Mouse (Mus musculus): ENCODE results near the gene Plpp6.
A peak's percentile ranks its signal among the peaks of the same experiment; 100 is the strongest.

Plpp6 gene

DNA sequence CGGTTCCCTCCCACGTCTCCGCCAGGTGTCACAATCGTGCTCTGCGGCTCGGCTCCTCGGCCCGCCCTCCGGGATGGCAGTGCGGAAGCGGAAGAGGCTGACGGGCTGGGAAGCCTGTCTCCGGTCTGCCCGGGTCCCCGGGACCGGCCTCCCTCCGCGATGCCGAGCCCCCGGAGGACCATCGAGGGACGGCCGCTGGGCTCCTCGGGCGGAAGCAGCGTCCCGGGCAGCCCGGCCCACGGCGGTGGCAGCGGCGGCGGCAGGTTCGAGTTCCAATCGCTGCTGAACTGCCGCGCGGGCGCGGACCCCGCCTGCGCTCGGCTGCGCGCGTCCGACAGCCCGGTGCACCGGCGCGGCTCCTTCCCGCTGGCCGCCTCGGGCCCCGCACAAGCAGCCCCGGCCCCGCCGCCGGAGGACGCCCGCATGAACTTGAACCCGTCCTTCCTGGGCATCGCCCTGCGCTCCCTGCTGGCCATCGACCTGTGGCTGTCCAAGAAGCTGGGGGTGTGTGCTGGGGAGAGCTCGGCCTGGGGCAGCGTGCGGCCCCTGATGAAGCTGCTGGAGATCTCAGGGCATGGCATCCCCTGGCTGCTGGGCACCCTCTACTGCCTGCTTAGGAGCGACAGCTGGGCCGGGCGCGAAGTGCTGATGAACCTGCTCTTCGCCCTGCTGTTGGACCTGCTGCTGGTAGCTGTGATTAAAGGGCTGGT lies at the start of gene Plpp6:
Gene Plpp6, plus strand, starts transcription at position 112 of the 710 bp plus-strand sequence.
- peak; percentile 88 for DNase-seq (ENCODE audit: low spot score)

DNA sequence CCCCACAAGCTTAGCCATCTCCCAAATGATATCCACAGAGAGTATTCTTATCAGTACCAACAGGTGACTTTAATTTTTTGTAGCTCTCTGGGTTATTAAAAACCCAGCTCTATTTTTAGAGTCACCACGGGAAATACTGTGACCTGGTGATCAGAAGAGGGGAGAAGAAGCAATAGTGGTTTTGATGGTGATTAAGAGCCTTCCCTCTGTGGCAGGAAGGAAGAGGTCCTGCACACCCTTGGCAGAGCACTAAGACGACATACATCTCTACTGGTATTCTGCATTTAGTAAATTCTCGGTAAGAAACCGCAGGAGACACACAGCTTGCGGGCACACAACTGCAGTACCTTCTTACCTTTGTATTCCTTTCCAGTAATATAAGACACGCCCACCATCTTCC lies 49.2 kb upstream of the Plpp6 start:
- DNase-seq (ENCODE audit: low spot score): no peak

DNA sequence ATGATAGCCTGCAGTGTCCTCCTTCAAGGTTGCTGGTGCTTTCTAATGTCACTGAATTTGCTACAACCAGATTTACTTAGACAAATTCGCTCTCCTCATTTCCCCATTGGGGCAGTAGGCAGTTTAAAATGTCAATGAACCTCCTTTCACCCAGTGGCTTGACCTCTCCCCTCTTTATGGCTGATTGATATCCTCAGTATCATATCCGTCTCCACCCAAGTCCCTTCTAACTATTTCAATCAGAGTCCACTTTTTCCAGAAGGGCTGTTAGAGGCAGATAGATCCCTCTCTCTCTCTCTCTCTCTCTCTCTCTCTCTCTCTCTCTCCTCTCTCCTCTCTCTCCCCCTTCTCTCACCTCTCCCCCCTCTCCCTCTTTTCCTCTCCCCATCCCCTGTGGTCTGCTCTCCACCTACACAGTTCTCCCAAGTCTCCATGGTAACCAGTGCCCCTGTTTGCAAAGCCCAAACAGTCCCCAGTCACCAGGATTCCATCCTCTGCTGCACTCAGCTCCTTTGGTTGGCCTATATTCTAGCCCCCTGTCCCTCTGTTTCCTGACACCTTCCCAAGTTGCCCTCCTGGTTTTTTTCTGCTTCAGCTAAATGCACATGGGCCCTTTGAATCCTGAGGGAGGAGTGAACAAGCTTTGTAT lies 48.0 kb upstream of the Plpp6 start:
- DNase-seq (ENCODE audit: low spot score): no peak

DNA sequence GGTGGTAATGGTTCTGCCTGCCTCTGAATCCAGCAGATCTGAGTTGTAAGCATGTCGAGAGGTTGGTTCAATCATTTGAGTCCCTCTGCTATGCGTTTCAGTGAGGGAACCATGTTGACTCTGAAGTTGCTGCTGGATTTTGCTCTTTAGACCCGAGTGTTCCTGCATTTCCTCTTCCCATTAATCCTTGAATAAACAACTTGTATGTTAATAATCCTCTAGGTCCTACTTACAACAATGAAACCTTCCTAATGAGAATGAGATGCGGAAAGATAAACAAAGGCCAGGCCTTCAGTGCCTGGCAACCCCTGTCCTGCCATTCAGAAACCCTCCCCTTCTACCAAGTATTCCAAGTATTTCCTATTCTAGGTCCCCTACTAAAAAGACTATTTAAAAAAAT lies 47.3 kb upstream of the Plpp6 start:
- no peak for DNase-seq (ENCODE audit: low spot score)

DNA sequence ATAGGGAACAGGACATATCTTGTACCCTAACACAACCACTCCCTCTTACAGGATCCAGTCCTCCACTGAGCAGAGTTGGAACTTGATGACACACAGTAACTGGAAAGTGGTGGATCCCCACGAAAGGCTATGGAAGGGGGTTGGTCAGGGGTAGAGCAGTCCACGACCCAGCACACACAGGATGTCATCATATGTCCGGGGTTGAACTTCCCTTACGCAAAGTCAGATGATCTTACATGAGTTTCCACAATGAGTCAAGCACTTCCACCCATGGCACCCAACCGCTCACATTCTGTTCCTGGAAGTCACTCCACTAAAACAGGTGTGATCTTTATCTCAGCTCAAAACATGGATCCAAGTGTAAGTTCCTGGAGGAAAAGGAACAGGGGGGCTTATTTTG lies 45.9 kb upstream of the Plpp6 start:
- no peak for DNase-seq (ENCODE audit: low spot score)

DNA sequence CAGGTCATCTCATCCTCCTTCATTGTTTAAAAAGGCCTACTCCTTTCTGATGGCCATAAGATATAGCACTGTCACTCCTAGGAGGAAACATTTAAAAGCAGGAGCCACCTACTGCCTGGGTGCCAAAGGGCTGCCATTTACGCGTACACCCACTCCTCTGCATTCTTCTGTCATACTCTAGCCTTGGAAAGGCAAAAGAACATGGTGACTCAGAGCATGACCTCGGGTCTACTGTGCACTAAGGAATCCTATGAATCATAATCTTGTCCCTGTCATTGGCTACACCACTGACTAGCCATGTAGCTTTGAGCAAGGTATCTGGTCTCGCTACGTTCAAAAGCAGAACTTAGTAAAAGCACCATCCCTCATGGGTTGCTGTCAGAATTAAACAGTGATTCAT lies 37.4 kb upstream of the Plpp6 start:
- DNase-seq (ENCODE audit: low spot score): no peak

DNA sequence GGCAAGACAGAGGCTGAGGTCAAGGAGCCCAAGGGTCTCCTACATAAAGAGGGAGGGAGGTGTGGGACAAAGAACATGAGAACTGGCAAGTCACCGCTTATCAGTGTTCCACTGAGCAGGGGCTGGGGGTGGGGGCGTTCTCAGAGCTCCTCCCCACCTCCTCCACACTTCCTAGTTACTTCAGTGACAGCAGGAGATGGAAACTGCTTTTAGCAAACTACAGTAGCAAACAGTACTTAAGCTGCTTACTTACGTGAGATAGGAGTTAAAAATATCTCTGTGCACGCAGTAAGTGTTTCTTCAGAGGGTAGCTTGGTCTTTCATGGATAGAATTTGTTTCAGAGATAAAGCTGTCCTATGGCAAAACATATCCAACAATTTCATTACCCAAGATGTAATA lies 36.4 kb upstream of the Plpp6 start:
- DNase-seq (ENCODE audit: low spot score): no peak

DNA sequence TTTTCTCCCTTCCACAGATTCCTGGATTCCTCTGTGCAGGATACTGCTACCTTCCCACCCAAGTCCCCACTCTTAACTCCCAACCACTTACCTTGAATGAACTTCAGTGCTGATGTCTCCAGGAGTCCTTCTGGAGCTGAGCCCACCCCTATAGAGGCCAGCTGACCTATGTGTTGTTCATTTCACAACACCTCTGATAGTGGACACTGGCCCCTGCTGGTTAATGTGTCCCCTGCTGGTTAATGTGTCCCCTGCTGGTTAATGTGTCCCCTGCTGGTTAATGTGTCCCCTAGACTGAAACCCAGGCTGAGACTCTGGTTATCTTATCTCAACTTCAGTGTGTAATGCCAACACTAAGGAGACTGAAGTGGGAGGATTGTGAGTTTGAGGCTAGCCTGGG lies 34.7 kb upstream of the Plpp6 start:
- DNase-seq (ENCODE audit: low spot score): no peak

DNA sequence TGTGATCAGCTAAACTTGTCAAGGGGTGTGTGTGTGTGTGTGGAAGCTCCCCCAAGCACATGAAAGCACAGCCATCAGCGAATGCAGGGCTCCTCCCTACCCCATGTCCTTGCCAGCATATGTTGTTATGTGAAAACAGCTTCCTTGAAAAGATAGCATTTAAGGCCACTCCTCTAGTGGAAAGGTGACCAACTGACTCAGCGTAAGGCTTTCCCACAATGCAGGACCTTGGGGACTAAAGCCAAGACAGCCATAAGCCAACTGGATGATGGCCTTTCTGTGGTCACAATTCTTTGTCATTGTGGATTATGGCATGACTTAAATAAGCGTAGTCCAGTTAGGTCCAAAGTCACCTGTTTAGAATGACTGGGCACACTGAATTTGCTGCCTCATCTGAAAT lies 28.9 kb upstream of the Plpp6 start:
- no peak for DNase-seq (ENCODE audit: low spot score)

DNA sequence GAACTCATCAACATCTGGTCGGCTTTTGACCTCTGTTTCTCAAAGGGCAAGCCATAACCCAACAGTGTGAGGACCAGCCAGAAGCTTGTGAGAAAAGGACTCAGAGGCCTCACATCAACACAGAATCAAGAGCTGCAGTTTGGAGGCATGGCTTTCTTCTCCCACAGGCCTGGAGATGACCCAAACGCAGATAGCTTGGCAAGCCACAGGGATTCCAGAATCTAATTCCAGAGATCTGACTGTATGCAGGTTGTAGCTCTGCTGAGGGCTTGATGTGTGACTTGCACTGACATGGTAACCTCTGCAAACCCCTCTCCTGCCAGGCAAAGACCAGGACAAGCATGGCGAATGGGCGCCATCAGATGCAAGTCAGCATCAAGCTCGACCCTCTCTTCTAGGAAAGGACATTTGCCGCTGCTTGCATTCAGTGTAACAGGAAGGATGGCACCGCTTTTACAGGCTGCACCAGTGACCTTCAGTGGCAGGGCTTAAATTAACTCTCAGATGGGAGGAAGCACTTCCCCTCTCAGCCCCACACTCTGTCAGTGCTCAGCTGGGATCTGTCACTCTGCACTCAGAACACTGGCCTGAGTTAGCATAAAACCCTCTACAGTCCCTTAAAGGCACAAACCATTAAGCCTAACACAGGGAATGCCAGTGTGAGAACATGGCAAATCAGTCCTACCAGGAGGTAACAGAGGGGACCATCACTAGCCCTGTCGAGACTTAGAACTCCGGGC lies 23.4 kb upstream of the Plpp6 start:
- peak; percentile 15 for DNase-seq (ENCODE audit: low spot score)

DNA sequence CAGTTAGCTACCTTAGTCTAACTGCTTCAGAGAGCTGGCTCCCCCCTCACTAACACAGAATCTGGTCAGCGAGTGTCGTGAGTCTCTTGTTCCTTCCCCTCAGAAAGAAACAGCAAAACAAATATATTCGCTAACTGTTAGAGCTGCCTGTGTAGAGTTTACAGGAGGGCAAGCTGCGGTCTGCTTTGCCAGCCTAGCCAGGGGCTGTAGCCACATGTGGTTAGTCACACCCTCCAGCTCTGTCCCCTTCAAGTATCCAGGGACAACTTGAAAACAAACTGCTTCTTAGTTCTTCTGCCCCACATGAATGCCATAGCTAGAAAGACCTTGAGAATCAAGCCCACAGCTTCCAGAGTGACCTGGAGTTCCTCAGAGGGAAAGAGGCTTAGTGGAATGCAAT lies 22.5 kb upstream of the Plpp6 start:
- DNase-seq (ENCODE audit: low spot score): no peak

DNA sequence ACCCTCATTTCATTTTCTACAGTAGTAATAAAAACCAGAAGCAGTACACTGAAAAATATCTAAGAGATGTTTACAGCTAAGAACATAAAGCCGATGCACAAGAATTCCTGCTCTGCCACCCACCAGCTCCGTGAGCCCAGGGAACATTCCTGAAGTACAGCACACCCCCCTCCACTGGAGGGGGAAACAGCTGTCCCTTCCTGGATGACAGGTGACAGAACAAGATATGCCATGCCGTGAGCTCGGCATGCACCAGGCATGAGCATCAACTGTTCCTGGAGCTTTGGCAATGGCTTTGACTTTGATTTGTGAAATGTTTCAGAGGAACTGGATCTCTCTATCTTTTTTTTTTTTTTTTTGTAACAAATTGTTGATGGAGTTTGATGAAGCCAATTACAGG lies 17.0 kb upstream of the Plpp6 start:
- DNase-seq (ENCODE audit: low spot score): no peak

DNA sequence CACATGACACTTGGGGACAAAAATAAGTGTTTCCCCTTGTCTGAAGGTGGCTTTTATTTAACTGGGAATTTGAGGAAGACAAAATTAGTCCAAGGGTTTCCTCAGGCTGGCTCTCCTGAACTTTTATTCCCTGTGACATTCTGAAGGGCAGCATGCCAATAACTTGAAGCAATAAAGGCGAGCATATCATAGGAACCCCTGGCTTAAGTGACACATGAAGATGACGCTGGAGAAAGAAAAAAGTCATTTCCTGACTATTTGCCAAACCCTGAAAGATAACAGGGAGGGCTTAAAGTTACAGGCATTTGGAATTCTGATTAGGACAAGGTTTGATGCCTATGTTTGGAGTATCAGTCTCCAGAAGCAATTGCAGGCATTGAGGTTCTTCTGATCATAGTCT lies 16.4 kb upstream of the Plpp6 start:
- no peak for DNase-seq (ENCODE audit: low spot score)

DNA sequence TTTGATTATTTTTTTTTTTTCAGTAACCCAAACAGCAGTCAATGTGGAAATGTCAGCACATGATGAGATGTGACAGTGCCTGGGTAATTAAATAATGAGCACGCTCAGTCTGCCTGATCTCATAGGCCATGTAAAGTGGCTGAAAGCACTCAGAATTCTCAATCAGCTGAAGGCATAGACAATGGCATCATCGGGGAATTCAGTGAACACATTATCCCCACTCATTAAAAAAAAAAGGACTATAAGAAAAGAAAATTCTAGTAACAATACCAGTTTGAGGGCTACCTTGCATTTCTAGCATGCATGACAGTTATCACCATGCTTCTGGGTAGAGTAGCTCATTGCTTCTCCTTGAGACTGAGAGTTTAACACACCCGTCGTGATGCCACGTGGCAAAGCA lies 12.5 kb upstream of the Plpp6 start:
- no peak for DNase-seq (ENCODE audit: low spot score)

DNA sequence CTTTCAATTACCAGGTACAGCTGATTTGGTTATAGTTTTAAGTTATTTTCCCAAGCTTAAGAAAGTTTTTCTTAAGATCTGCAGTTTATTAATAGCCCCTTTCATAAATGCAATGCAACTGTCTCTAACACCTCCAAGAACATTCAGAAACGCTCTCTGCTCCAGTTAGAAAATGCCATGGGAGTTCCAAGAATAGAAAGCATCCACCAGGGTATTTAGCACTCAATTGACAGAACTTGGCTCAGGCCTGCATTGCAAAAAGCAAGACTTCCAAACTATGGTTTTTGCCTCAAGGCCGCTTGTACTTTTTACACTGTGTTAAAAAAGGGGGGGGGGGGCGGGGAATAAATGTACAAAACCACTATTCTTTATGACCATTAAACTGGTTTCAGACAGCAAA lies 640 bp upstream of the Plpp6 start:
- no peak for DNase-seq (ENCODE audit: low spot score)

DNA sequence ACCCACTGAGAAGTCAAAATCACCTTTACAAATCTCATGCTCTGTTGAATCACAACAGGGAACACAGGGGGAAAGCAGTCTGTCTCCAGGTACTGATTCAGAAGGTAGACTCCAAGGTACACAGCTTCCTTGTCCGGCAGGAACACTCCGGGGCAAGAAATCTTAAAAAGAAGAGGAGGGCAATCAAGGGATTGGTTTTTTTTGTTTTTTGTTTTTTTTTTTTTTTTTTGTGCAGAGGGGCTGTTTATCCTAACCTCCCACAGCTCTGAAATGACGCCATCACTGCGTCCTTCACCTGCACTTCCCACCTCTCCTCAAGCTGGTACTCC lies 276 bp upstream of the Plpp6 start:
- DNase-seq (ENCODE audit: low spot score): no peak

DNA sequence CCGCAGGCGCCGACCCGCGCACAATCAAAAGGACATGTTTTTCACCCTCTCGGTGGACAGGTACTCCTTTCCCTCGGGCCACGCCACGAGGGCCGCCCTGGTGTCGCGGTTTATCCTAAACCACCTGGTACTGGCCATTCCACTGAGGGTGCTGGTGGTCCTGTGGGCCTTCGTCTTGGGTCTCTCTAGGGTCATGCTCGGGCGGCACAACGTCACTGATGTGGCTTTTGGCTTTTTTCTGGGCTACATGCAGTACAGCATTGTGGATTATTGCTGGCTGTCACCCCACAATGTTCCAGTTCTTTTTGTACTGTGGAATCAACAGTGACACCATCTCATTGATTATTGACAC lies 775 bp downstream of the Plpp6 start:
- no peak for DNase-seq (ENCODE audit: low spot score)

DNA sequence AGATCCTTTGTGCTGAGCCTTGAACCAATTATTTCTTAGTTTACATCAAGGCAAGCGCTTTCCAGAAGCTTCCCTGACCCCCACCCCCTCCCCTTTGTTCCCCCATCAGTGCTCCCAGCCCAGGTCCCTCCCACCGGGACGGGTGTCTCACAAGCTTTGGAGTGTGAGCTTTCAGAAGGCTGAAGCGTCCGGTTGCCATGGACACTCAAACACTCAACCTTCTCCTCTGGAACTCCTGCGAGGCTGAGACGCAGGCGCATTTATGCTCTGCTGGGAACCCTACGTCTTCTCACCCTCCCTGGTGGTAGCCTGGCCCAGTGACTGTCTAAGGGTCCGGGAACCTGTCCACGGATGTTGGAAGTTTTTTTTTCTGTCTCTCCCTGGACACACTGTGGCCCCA lies 3.9 kb downstream of the Plpp6 start, which contains the start of gene 4430402I18Rik:
Gene 4430402I18Rik, minus strand, starts transcription at position 149 of the 400 bp plus-strand sequence.
- DNase-seq (ENCODE audit: low spot score): no peak

DNA sequence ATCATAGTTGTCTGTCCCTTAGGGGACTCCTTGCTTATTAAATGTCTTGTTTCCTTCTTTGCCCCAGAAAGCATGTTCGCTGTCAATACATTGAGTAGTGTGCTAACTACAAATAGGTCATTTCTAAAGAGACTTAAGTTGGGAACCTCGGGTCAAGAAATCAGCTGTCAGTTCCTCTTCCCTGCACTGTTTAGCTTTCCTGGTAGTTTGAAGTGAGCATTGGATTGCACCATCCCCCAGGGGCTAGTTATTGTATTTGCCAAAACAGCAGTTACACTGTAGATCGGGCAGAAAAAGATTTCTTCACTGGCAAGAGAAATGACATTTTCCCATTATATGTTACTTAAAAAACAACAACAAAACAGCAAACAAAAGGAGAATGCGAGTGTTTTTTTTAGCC lies 4.4 kb downstream of the Plpp6 start:
- DNase-seq (ENCODE audit: low spot score): no peak

DNA sequence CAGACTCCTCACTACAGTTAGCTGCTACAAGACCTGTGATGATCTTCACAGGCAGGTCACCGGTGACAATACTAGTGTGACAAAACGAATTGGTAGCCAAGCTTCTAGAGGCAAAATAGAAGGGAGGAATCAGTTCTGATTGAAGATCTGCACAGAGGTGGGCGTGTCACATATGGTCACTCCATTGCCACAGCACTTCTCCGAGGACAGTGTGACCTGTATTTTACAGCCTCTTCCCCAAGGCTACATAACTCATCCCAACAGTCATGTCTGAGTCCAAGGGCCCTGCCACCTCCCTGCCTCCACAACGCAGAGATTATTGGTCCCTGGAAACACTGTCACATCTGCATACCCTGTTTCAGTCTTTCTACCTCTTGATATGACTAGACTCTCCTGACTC lies 5.5 kb downstream of the Plpp6 start:
- no peak for DNase-seq (ENCODE audit: low spot score)

DNA sequence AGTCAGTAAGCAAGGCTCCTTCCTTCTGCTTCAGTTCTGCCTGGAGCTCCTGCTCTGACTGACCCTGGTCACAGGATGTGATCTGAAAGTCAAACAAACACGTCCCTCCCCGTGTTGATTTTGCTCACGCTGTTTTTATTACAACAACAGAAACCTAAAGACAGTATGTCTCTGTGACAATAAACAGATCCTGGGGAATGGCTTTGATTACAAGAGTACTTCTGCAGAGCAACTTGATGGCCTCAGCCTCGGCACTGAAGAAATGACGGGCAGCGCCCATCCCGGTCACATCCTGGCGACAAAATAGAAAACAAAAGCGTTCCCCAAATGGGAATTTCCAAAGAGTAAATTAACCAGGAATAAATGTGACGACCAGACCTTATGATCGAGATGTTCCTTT lies 6.5 kb downstream of the Plpp6 start:
- no peak for DNase-seq (ENCODE audit: low spot score)

DNA sequence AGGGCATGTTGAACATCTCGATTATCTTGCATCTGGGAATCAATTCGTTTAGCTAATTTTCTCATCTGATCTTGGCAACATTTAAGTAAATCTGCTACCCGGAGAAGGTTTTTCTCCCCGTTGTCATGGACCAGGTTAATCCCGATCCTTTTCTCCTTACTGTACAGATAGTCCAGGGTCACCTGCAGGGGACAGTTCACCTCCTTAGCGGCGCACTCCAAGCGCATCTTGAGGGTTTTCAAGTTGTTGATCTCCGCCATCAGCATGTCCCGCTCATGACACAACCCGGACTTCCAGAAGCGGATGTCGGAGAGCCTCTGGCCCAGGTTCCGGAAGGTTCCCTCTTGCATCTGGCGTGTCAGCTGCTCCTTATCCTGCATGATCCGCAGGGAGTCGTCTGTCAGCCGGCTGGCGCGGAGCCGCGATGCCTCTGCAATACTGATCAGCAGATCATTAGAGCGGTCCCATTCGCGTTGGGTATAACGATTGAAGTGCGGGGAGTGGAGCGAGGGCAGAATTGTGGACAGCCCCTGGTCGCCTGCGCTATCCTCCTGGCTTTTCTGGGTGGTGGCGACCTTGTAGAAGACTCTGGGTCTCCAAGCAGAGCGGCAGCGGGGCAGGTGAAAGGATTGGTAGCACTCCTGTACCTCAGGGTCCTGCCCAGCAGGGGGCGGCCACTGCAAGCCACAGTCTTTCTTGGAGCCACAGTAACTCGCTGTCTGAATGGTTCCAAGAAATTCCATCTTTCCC lies 11.3 kb downstream of the Plpp6 start:
- peak; percentile 85 for DNase-seq (ENCODE audit: low spot score)

DNA sequence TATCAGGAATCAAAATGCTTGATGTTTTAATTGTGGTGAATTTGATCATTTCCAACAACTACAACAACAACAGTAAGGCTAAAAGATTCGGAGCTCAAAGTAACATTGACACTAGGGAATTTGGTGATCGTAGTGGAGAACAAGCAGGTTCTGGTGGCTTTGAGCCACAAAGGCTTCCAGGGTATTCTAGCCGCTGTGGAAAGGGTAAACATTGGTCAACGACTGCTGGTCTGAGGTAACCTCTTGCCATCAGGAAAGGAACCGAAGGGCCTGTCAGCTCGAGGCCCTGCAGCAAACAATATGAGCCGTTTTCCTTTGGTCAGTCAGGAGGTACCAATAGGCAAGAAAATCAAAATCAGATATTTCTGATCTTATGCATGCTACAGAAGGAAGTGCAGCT lies 18.9 kb downstream of the Plpp6 start:
- DNase-seq (ENCODE audit: low spot score): no peak
